ENCODE assay signal across 20 mouse cellular contexts in the genomic region with DNA sequence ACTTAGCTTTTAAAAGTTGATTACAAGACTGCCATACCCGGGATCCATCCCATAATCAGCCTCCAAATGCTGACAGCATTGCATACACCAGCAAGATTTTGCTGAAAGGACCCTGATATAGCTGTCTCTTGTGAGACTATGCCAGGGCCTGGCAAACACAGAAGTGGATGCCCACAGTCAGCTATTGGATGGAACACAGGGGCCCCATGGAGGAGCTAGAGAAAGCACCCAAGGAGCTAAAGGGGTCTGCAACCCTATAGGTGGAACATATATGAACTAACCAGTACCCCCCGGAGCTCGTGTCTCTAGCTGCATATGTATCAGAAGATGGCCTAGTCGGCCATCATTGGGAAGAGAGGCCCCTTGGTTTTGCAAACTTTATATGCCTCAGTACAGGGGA. TPM values are rescaled to one million over a fixed set of nuclear protein-coding genes. Genes with fewer than 3 reads are reported as not detected.
DNase-seq lines count a peak whose midpoint lies in the region; TF ChIP-seq lines count a peak whose summit lies in the region.
"Not testable (repeated sequence)": the region's sequence is repeated elsewhere in the genome, so short reads cannot be mapped to it uniquely, and the experiment has no call there.
"Had no signal": no experiment of that assay in that cellular context is flagged by ENCODE, and none has a peak within 500 bp of the region (broad histone marks: within the 10 kb centered on the region; RNA-seq: fewer than 3 reads in every experiment).

No protein-coding gene starts in this region.

- not testable (repeated sequence) for H3K4me3 ChIP-seq in liver, adult 2 months (ENCODE audit: insufficient read depth, low read depth, low read length)

- H3K36me3 ChIP-seq in liver, adult 2 months (ENCODE audit: control insufficient read depth, insufficient read depth, low read length), result peaks cover 14% of the 10 kb centered on the region

- not testable (repeated sequence) for H3K79me2 ChIP-seq in liver, adult 2 months (ENCODE audit: control insufficient read depth, insufficient read depth, low read length)

- TF ChIP-seq CTCF in liver, adult 2 months (IDR thresholded peaks at IDR 0.05; ENCODE audit: low read depth, low read length), result not testable (repeated sequence)

- TF ChIP-seq POLR2A in liver, adult 2 months (IDR thresholded peaks at IDR 0.05; ENCODE audit: extremely low read depth, insufficient read depth, low read length), result not testable (repeated sequence)

- not testable (repeated sequence) for H3K4me1 ChIP-seq in liver, adult 2 months (ENCODE audit: control insufficient read depth, insufficient read depth, low read length)

- not testable (repeated sequence) for H3K9ac ChIP-seq in liver, adult 2 months (ENCODE audit: low read depth, low read length)

- WGBS in liver, adult 2 months, result 68% methylated on average over 4 of the region's 4 CpGs

- peak; percentile 76 for DNase-seq in heart, adult 11 months
- peak; percentile 51 for DNase-seq in liver, adult 2 months (ENCODE audit: extremely low read depth, low read depth, low spot score)

- H3K27ac ChIP-seq in liver, adult 2 months (replicated peaks; ENCODE audit: insufficient read depth, low read depth, low read length), result not testable (repeated sequence)

- not testable (repeated sequence) for H3K27me3 ChIP-seq in liver, adult 2 months (ENCODE audit: control insufficient read depth, insufficient read depth, low read length)

RNA-seq across cellular contexts. Expression of a gene that starts 18.5 kb away (rescaled TPM):
- total RNA-seq in liver, adult 2 months (2014; rRNA removed), result 7.9 and 12.2 TPM in 2 replicates
- polyA plus RNA-seq in liver, adult 2 months (2012; rRNA removed), result 4.2 and 4.3 TPM in 2 replicates

RNA-seq across cellular contexts. Expression of a gene that starts 30.3 kb away (rescaled TPM):
- total RNA-seq in liver, adult 2 months (2014; rRNA removed), result 25.3 and 31.0 TPM in 2 replicates
- polyA plus RNA-seq in liver, adult 2 months (2012; rRNA removed), result 3.9 and 15.6 TPM in 2 replicates

RNA-seq across cellular contexts. Expression of a gene that starts 40.0 kb away (rescaled TPM):
- total RNA-seq in liver, adult 2 months (2014; rRNA removed), result not detected in 2 replicates
- not detected in 2 replicates for polyA plus RNA-seq in liver, adult 2 months (2012; rRNA removed)
- total RNA-seq: adrenal gland, adult 18-20 months; adrenal gland, adult 2 months; adrenal gland, adult 8-10 months; adrenal gland, postnatal 10 days; adrenal gland, postnatal 14 days; adrenal gland, postnatal 25 days; adrenal gland, postnatal 36 days; adrenal gland, postnatal 4 days; CH12.LX; ES-E14; G1E; MEL had no signal
- polyA plus RNA-seq: activated CD4-positive, CD25-positive, alpha-beta regulatory T cell, adult 4 months; adrenal gland, adult 2 months; brain, embryonic 14.5 days; C2C12; CD4-positive, CD25-positive, alpha-beta regulatory T cell, adult 4 months; cerebellum, adult 2 months; G1E; Patski had no signal
